Comparison of ENCODE assay signal across 20 mouse cellular contexts in genomic region chr15:96059623-96060022, GRCm38 (mm10).
DNase-seq lines count a peak whose midpoint lies in the region; ATAC-seq and TF ChIP-seq lines count a peak whose summit lies in the region.
"Had no signal": no experiment of that assay in that cellular context is flagged by ENCODE, and none has a peak within 500 bp of the region (broad histone marks: within the 10 kb centered on the region; RNA-seq: fewer than 3 reads in every experiment).

No protein-coding gene starts in this region.

- H3K9me3 ChIP-seq in heart, embryonic 11.5 days (replicated peaks; ENCODE audit: control insufficient read depth, low read length) = no peaks in the 10 kb centered on the region; the same call in 1 of the 2 replicates
- peaks cover 2% of the 10 kb centered on the region; the same call in 1 of the 2 replicates for H3K9me3 ChIP-seq in heart, postnatal 0 days (replicated peaks; ENCODE audit: control insufficient read depth, low read length)
- H3K9me3 ChIP-seq: embryonic facial prominence, embryonic 13.5 days; forebrain, embryonic 13.5 days; hindbrain, embryonic 12.5 days had no signal

- no peaks in the 10 kb centered on the region for H3K79me2 ChIP-seq in heart, adult 2 months (replicated peaks; ENCODE audit: control insufficient read depth, insufficient read depth, low read length)

- peak overlapping the region; percentile 25; the same call in 1 of the 2 replicates for H3K4me2 ChIP-seq in heart, embryonic 11.5 days
- no peak overlapping the region for H3K4me2 ChIP-seq in heart, postnatal 0 days (ENCODE audit: low read depth, low read length)
- H3K4me2 ChIP-seq: embryonic facial prominence, embryonic 13.5 days; forebrain, embryonic 13.5 days; hindbrain, embryonic 12.5 days; midbrain, embryonic 11.5 days had no signal

- peaks cover 2% of the 10 kb centered on the region for H3K4me1 ChIP-seq in heart, adult 2 months (ENCODE audit: control insufficient read depth, insufficient read depth, low read length)
- peaks cover 6% of the 10 kb centered on the region; the same call in 1 of the 2 replicates for H3K4me1 ChIP-seq in heart, embryonic 11.5 days (ENCODE audit: control insufficient read depth, insufficient read depth, low read length)
- H3K4me1 ChIP-seq in heart, postnatal 0 days (ENCODE audit: control insufficient read depth, insufficient read depth) = peaks cover 16% of the 10 kb centered on the region; the same call in 1 of the 2 replicates
- H3K4me1 ChIP-seq: embryonic facial prominence, embryonic 13.5 days; hindbrain, embryonic 12.5 days had no signal

- peaks cover 2% of the 10 kb centered on the region; the same call in 1 of the 2 replicates for H3K36me3 ChIP-seq in heart, adult 2 months (ENCODE audit: control insufficient read depth, insufficient read depth, low read length)
- no peaks in the 10 kb centered on the region for H3K36me3 ChIP-seq in heart, embryonic 11.5 days (ENCODE audit: control insufficient read depth, insufficient read depth, low read length)
- H3K36me3 ChIP-seq in heart, postnatal 0 days (replicated peaks; ENCODE audit: control insufficient read depth, insufficient read depth, low read length) = no peaks in the 10 kb centered on the region
- H3K36me3 ChIP-seq: embryonic facial prominence, embryonic 13.5 days; hindbrain, embryonic 12.5 days had no signal

- no peak overlapping the region for H3K9ac ChIP-seq in heart, adult 2 months (ENCODE audit: low read depth, low read length)
- H3K9ac ChIP-seq in heart, embryonic 11.5 days (ENCODE audit: low read depth, low read length) = no peak overlapping the region
- H3K9ac ChIP-seq in heart, postnatal 0 days (replicated peaks; ENCODE audit: low read depth, low read length) = no peak overlapping the region
- H3K9ac ChIP-seq: embryonic facial prominence, embryonic 13.5 days; forebrain, embryonic 13.5 days; hindbrain, embryonic 12.5 days had no signal

- TF ChIP-seq EP300 in heart, adult 2 months (IDR thresholded peaks at IDR 0.05; ENCODE audit: insufficient read depth, low read depth, low read length) = no peak
- no peak for TF ChIP-seq EP300 in heart, postnatal 0 days (IDR thresholded peaks at IDR 0.05; ENCODE audit: low read depth)

- peak; percentile 85 for DNase-seq in heart, adult 11 months
- DNase-seq in heart, postnatal 25 days (ENCODE audit: low spot score) = no peak
- peak in 1 of 2 experiments; percentile 16 for DNase-seq in heart, adult 2 months
- DNase-seq in heart, postnatal 0 days (ENCODE audit: low spot score) = peak; percentile 74
- DNase-seq in cerebellum, postnatal 25 days = no peak
- no peak for DNase-seq in frontal cortex, postnatal 10 days (ENCODE audit: low spot score in 2 of 2)
- DNase-seq in yolk sac, embryonic 10.5 days (ENCODE audit: low spot score) = no peak
- DNase-seq: adrenal gland, adult 8-10 months; B cell, adult 2 months; cerebellum, adult 18-20 months; kidney, adult 2 months; right cerebral cortex, postnatal 14 days; spleen, adult 18-20 months had no signal

- intact Hi-C loops in heart, postnatal 25 days (cut with DNase I) = no loop called here
- intact Hi-C loops in heart, adult 2 months (cut with DNase I) = no loop called here

- peak overlapping the region; percentile 42 for H3K27ac ChIP-seq in heart, adult 2 months
- 0 out of 2 replicates have a peak overlapping the region, but pooled peaks have one; percentile 47 for H3K27ac ChIP-seq in heart, embryonic 11.5 days (ENCODE audit: low read depth, low read length)
- peak overlapping the region; percentile 56 for H3K27ac ChIP-seq in heart, postnatal 0 days (ENCODE audit: low read depth)
- H3K27ac ChIP-seq: embryonic facial prominence, embryonic 13.5 days; forebrain, embryonic 13.5 days; hindbrain, embryonic 12.5 days; kidney, postnatal 0 days; macrophage had no signal

- ATAC-seq in heart, embryonic 11.5 days (replicated peaks; ENCODE audit: insufficient number of reproducible peaks, low FRiP score, low TSS enrichment) = no peak
- ATAC-seq in heart, postnatal 0 days (ENCODE audit: insufficient read depth, low read depth) = peak; percentile 87
- ATAC-seq: forebrain, embryonic 13.5 days had no signal

- TF ChIP-seq POLR2A in heart, adult 2 months (IDR thresholded peaks at IDR 0.05; ENCODE audit: insufficient read depth, low read depth, low read length) = no peak

- no peak for TF ChIP-seq CTCF in heart, adult 2 months (IDR thresholded peaks at IDR 0.05)
- TF ChIP-seq CTCF in heart, postnatal 0 days (IDR thresholded peaks at IDR 0.05; ENCODE audit: low read depth) = no peak

- WGBS in heart, adult 2 months = 23% methylated on average over 3 of the region's 3 CpGs
- WGBS in heart, embryonic 11.5 days (ENCODE audit: insufficient replicate concordance) = 34% methylated on average over 3 of the region's 3 CpGs
- 14% methylated on average over 3 of the region's 3 CpGs for WGBS in heart, postnatal 0 days

- H3K27me3 ChIP-seq in heart, adult 2 months (ENCODE audit: control insufficient read depth, insufficient read depth, low read length) = no peaks in the 10 kb centered on the region
- no peaks in the 10 kb centered on the region for H3K27me3 ChIP-seq in heart, embryonic 11.5 days (ENCODE audit: control insufficient read depth, insufficient read depth, low read length)
- H3K27me3 ChIP-seq in heart, postnatal 0 days (ENCODE audit: control insufficient read depth, insufficient read depth, low read length) = no peaks in the 10 kb centered on the region
- H3K27me3 ChIP-seq: embryonic facial prominence, embryonic 13.5 days; forebrain, embryonic 13.5 days; hindbrain, embryonic 12.5 days had no signal

- H3K4me3 ChIP-seq in heart, adult 2 months = no peak overlapping the region
- H3K4me3 ChIP-seq in heart, embryonic 11.5 days (ENCODE audit: low read depth, low read length) = no peak overlapping the region
- no peak overlapping the region for H3K4me3 ChIP-seq in heart, postnatal 0 days (ENCODE audit: low read depth, low read length)
- H3K4me3 ChIP-seq: embryonic facial prominence, embryonic 13.5 days; forebrain, embryonic 13.5 days; hindbrain, embryonic 12.5 days had no signal

Comparison
In these comparisons a context has a peak if more than half of its experiments do, and no peak if none do; other contexts are left out.
1. DNase-seq: peak in heart, adult 11 months (single experiment) and heart, postnatal 0 days (single experiment); none in heart, postnatal 25 days (single experiment), cerebellum, postnatal 25 days (0 of 2), frontal cortex, postnatal 10 days (0 of 2) and yolk sac, embryonic 10.5 days (single experiment).
2. Peak in every context shown above with its lines, with median percentiles within 50 percentile points of each other: H3K27ac ChIP-seq.